Mouse (Mus musculus) embryo, embryonic 11.5 days (tissue): ENCODE measurements around the gene Slc25a33.

Experiments
- DNase-seq: peaks from one replicate; pipeline ENCODE4 v3.0.0-alpha.2; 2012; ENCODE audit warnings: low read depth, low spot score

Slc25a33 gene

GRCm38 (mm10) chr4:149727636-149728035, 46.4 kb downstream of the Slc25a33 start:
- no peak for DNase-seq

GRCm38 (mm10) chr4:149725661-149726350, 48.3 kb downstream of the Slc25a33 start:
- no peak for DNase-seq

- no peak for DNase-seq
Observed at GRCm38 (mm10) chr4:149724916-149725470, 49.1 kb downstream of the Slc25a33 start.

GRCm38 (mm10) chr4:149723855-149724731, 50.0 kb downstream of the Slc25a33 start:
- no peak for DNase-seq

GRCm38 (mm10) chr4:149723021-149723390, 51.1 kb downstream of the Slc25a33 start:
- DNase-seq = no peak

GRCm38 (mm10) chr4:149722104-149723020, 51.7 kb downstream of the Slc25a33 start:
- no peak for DNase-seq

GRCm38 (mm10) chr4:149721163-149721562, 52.9 kb downstream of the Slc25a33 start:
- no peak for DNase-seq

GRCm38 (mm10) chr4:149719686-149720085, 54.4 kb downstream of the Slc25a33 start:
- no peak for DNase-seq

GRCm38 (mm10) chr4:149714542-149714941, 59.5 kb downstream of the Slc25a33 start:
- DNase-seq = no peak

- no peak for DNase-seq
Observed at GRCm38 (mm10) chr4:149711955-149712354, 62.1 kb downstream of the Slc25a33 start.

GRCm38 (mm10) chr4:149711485-149711884, 62.6 kb downstream of the Slc25a33 start:
- no peak for DNase-seq

- no peak for DNase-seq
Observed at GRCm38 (mm10) chr4:149710510-149710909, 63.6 kb downstream of the Slc25a33 start.

- DNase-seq = no peak
Observed at GRCm38 (mm10) chr4:149705941-149706340, 68.1 kb downstream of the Slc25a33 start.

GRCm38 (mm10) chr4:149705298-149705697, 68.8 kb downstream of the Slc25a33 start:
- no peak for DNase-seq

GRCm38 (mm10) chr4:149702210-149702979, 71.7 kb downstream of the Slc25a33 start, which contains the start of gene Pik3cd:
Pik3cd (minus strand) TSS chr4:149702571.
- no peak for DNase-seq

- DNase-seq = no peak
Observed at GRCm38 (mm10) chr4:149701426-149702209, 72.5 kb downstream of the Slc25a33 start.

GRCm38 (mm10) chr4:149699953-149700352, 74.1 kb downstream of the Slc25a33 start:
- no peak for DNase-seq

- no peak for DNase-seq
Observed at GRCm38 (mm10) chr4:149698197-149698821, 75.8 kb downstream of the Slc25a33 start.

- no peak for DNase-seq
Observed at GRCm38 (mm10) chr4:149697506-149698196, 76.4 kb downstream of the Slc25a33 start.
